Mouse (Mus musculus) retina, postnatal 7 days (tissue): Measurements from ENCODE around the gene Fscn3.

ENCODE experiments used
- DNase-seq: peaks from one replicate; pipeline ENCODE4 v3.0.0-alpha.2; 2012; ENCODE audit warnings: low read depth, low spot score

Gene Fscn3

GRCm38 (mm10) chr6:28428290-28428689, 701 bp downstream of the Fscn3 start, which contains the start of gene Gcc1:
Gene Gcc1, minus strand, starts transcription at chr6:28428390.
- DNase-seq, result no peak

GRCm38 (mm10) chr6:28429870-28430269, 2.3 kb downstream of the Fscn3 start:
- no peak for DNase-seq

- no peak for DNase-seq
Measured at GRCm38 (mm10) chr6:28430795-28431537, 3.4 kb downstream of the Fscn3 start.

- no peak for DNase-seq
Measured at GRCm38 (mm10) chr6:28431538-28431855, 3.9 kb downstream of the Fscn3 start.

- DNase-seq, result no peak
Measured at GRCm38 (mm10) chr6:28447937-28448336, 20.3 kb downstream of the Fscn3 start.

- no peak for DNase-seq
Measured at GRCm38 (mm10) chr6:28449253-28449652, 21.7 kb downstream of the Fscn3 start, which contains the start of gene Pax4. Gene Pax4, minus strand, starts transcription at chr6:28449353.

GRCm38 (mm10) chr6:28450481-28450880, 22.9 kb downstream of the Fscn3 start:
- DNase-seq, result no peak

- no peak for DNase-seq
Measured at GRCm38 (mm10) chr6:28450977-28451376, 23.4 kb downstream of the Fscn3 start.

- no peak for DNase-seq
Measured at GRCm38 (mm10) chr6:28459221-28459668, 31.7 kb downstream of the Fscn3 start.

- peak; percentile 13 for DNase-seq
Measured at GRCm38 (mm10) chr6:28460534-28460933, 32.9 kb downstream of the Fscn3 start.

- no peak for DNase-seq
Measured at GRCm38 (mm10) chr6:28464630-28465029, 37.0 kb downstream of the Fscn3 start.

GRCm38 (mm10) chr6:28470017-28470602, 42.5 kb downstream of the Fscn3 start:
- DNase-seq, result no peak

- no peak for DNase-seq
Measured at GRCm38 (mm10) chr6:28470621-28471020, 43.0 kb downstream of the Fscn3 start.

- peak; percentile 25 for DNase-seq
Measured at GRCm38 (mm10) chr6:28471284-28472035, 43.9 kb downstream of the Fscn3 start.

- DNase-seq, result no peak
Measured at GRCm38 (mm10) chr6:28474211-28474610, 46.6 kb downstream of the Fscn3 start.

- DNase-seq, result no peak
Measured at GRCm38 (mm10) chr6:28474839-28475238, 47.2 kb downstream of the Fscn3 start, which contains the start of gene Snd1. Gene Snd1, plus strand, starts transcription at chr6:28475139.

GRCm38 (mm10) chr6:28479865-28480751, 52.5 kb downstream of the Fscn3 start:
- DNase-seq, result peak; percentile 99

- no peak for DNase-seq
Measured at GRCm38 (mm10) chr6:28480752-28481492, 53.3 kb downstream of the Fscn3 start.

GRCm38 (mm10) chr6:28482711-28483315, 55.2 kb downstream of the Fscn3 start:
- no peak for DNase-seq

- no peak for DNase-seq
Measured at GRCm38 (mm10) chr6:28486008-28486407, 58.4 kb downstream of the Fscn3 start.
